Mouse (Mus musculus) limb, embryonic 15.5 days (tissue): ENCODE measurements around the gene Tm4sf4. TPM values are rescaled to one million over a fixed set of nuclear protein-coding genes. Genes with fewer than 3 reads are reported as not detected.
A peak's percentile ranks its signal among the peaks of the same experiment; 100 is the strongest.

ENCODE experiments used
- ATAC-seq: fragments of 200-750 bp; cut with Nextera tagmentation; 2 replicates; pipeline ENCODE4 v1.8.0; 2017; ENCODE audit warnings: low read depth, moderate TSS enrichment; ENCODE audit not compliant: insufficient number of reproducible peaks, low FRiP score, low TSS enrichment
- H3K27ac ChIP-seq: fragments of 300-500 bp; sonication (generic); 2 replicates; pipeline ENCODE4 v1.5.1; 2015; ENCODE audit warnings: moderate library complexity, mild to moderate bottlenecking, inconsistent platforms
- H3K27me3 ChIP-seq: fragments of 300-500 bp; sonication (generic); 2 replicates; pipeline ENCODE4 v1.6.1; 2015; ENCODE audit warnings: inconsistent platforms
- H3K36me3 ChIP-seq: fragments of 300-500 bp; sonication (generic); 2 replicates; pipeline ENCODE4 v1.6.1; 2015; ENCODE audit warnings: inconsistent platforms
- H3K4me1 ChIP-seq: fragments of 300-500 bp; sonication (generic); 2 replicates; pipeline ENCODE4 v1.6.1; 2015; ENCODE audit warnings: inconsistent platforms
- H3K4me2 ChIP-seq: fragments of 300-500 bp; sonication (generic); 2 replicates; pipeline ENCODE4 v1.6.1; 2015; ENCODE audit warnings: mild to moderate bottlenecking, inconsistent platforms
- H3K4me3 ChIP-seq: fragments of 300-500 bp; sonication (generic); 2 replicates; pipeline ENCODE4 v1.5.1; 2015; ENCODE audit warnings: mild to moderate bottlenecking, inconsistent platforms
- H3K9ac ChIP-seq: fragments of 300-500 bp; sonication (generic); 2 replicates; pipeline ENCODE4 v1.6.1; 2015; ENCODE audit warnings: inconsistent platforms
- H3K9me3 ChIP-seq: fragments of 300-500 bp; sonication (generic); 2 replicates; pipeline ENCODE4 v1.6.1; 2016; ENCODE audit warnings: inconsistent platforms
- WGBS: fragments of 180-500 bp; shearing (Covaris S2); methylation state at CpG from one replicate; pipeline ENCODE4 v1.1.7; 2015; 5-methylcytosine and 5-hydroxymethylcytosine counted together
- polyA plus RNA-seq: library from polyadenylated mRNA; unstranded; fragments of >200 nt; fragmentation: Nextera tagmentation; extraction: Ambion mirVana; gene quantifications from 2 replicates; pipeline ENCODE4 v1.2.1, GENCODE M21; 2015

Tm4sf4 gene
- polyA plus RNA-seq, 1 experiment from 2014 or later, result 0.38 TPM

DNA sequence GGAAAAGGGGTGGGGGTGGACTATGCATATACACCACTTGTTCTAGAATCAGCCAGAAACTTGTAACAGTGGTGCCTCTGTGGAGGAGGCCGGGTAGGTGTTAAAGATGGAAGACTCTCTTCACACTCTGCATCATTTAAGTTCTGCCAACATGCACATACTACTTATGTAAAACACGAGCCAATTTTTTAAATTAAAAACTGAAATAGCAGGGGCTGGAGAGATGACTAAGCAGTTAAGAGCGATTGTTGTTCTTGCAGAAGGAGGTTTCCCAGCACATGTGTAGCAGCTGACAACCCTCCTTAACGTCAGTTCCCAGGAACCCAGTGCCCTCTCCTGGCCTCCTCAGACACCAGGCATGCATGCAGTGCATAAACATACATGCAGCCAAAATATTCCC lies 55.5 kb downstream of the Tm4sf4 start:
- Histone ChIP-seq H3K4me2 (no peak overlapping the region), H3K36me3 (peaks cover 14% of the 10 kb centered on the region), H3K9ac (no peak overlapping the region), H3K27ac (no peak overlapping the region), H3K4me3 (no peak overlapping the region), H3K9me3 (no peaks in the 10 kb centered on the region), H3K4me1 (peaks cover 8% of the 10 kb centered on the region; the same call in 1 of the 2 replicates), H3K27me3 (no peaks in the 10 kb centered on the region)
- WGBS, result 53% methylated on average over 4 of the region's 4 CpGs
- no peak for ATAC-seq

DNA sequence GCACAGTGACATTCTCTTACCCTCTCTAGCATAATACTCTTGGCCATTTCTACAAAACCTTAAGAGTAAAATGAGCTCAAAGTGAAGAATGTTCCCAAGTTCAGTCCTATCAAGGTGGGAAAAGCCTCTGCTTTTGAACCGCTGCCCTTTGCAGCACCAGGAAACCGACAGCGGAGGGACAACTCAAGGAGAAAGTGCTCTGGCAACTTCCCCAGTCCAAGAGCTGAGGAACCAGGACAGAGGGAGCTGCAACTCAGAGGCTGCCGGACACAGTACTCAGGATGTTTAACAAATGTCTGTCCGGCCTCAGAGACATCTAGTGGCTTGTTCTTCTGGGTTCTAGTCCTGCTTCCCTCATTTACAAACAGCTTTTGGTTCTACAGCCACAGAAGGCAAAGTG lies 56.9 kb downstream of the Tm4sf4 start:
- no peak overlapping the region for H3K4me2 ChIP-seq
- H3K27ac ChIP-seq, result no peak overlapping the region
- no peaks in the 10 kb centered on the region for H3K27me3 ChIP-seq
- H3K4me1 ChIP-seq, result peaks cover 13% of the 10 kb centered on the region
- ATAC-seq, result no peak
- H3K36me3 ChIP-seq, result peaks cover 5% of the 10 kb centered on the region
- H3K9me3 ChIP-seq, result no peaks in the 10 kb centered on the region
- no peak overlapping the region for H3K4me3 ChIP-seq
- 89% methylated on average over 5 of the region's 5 CpGs for WGBS
- H3K9ac ChIP-seq, result no peak overlapping the region

DNA sequence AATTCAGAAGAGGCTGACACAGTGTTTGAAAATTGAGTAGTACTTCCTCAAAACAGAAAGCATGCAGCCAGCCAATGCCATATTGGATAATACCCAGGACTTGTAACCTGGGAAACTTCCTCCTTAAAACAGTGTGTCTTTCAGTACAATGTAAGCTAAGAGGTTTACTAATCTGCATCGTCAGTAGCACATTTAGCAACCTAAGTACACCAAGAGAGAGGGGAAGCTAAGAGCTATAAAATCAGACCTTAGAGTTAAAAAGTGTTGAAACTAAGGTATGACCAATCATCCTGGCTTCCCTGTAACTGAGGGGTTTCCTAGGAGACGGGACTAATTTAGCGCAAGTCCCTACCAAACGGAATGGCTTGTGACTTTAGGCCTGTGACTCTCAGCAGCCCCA lies 61.0 kb downstream of the Tm4sf4 start:
- WGBS, result 59% methylated on average over 4 of the region's 4 CpGs
- Histone ChIP-seq H3K27me3 (no peaks in the 10 kb centered on the region), H3K9me3 (no peaks in the 10 kb centered on the region), H3K4me3 (no peak overlapping the region), H3K27ac (no peak overlapping the region), H3K4me1 (peaks cover 25% of the 10 kb centered on the region), H3K4me2 (no peak overlapping the region), H3K9ac (no peak overlapping the region), H3K36me3 (no peaks in the 10 kb centered on the region)
- ATAC-seq, result no peak

DNA sequence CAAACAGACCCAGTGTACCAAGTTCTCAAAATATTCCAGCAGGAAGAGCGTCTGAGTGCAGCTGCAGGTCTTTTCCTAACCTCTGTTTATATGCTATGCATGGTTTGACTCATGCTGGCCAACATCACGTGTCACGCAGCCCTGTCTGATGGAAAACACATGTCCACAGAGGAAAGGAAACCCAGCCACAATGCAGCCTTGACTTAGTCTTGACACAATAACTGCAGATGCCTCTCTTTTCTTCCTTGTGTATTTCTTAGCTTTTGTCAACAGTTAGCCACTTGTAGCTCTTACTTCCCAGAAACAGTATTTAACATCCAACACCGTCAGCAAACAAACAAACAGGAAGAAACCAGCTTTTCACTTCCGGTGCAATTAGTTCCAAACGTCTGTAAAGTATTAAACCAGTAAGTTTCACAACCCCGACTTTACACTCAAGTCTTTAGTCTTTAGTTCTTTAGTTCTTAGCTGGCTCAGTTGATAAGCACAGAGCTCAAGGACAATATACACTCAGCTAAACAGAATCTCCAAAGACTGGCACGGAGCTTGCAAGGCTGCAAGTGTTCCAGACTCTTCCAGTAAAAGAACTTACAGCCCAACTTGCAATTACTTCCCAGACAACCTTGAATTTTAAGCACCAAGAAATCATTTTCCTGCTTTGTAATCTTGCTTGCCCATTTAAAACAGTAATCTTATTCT lies 62.5 kb downstream of the Tm4sf4 start:
- H3K9ac ChIP-seq, result no peak overlapping the region
- H3K36me3 ChIP-seq, result no peaks in the 10 kb centered on the region
- H3K4me2 ChIP-seq, result no peak overlapping the region
- H3K4me1 ChIP-seq, result peaks cover 21% of the 10 kb centered on the region
- H3K9me3 ChIP-seq, result no peaks in the 10 kb centered on the region
- 20% methylated on average over 8 of the region's 8 CpGs for WGBS
- no peaks in the 10 kb centered on the region for H3K27me3 ChIP-seq
- 0 out of 2 replicates have a peak overlapping the region, but pooled peaks have one; percentile 3 for H3K4me3 ChIP-seq
- ATAC-seq, result peak; percentile 77
- H3K27ac ChIP-seq, result peak overlapping the region; percentile 78

Other genes starting within 250 kb of the Tm4sf4 start
- gene Tm4sf1, start 123.3 kb upstream of the Tm4sf4 start, polyA plus RNA-seq, result 106 and 107 TPM in 2 replicates
- gene Wwtr1, start 150.6 kb downstream of the Tm4sf4 start, polyA plus RNA-seq, result 36.2 and 39.4 TPM in 2 replicates
- gene Commd2, start 226.4 kb downstream of the Tm4sf4 start, polyA plus RNA-seq, result 65.2 and 70.6 TPM in 2 replicates